Mouse (Mus musculus): ENCODE results near the gene Sox4. TPM values are rescaled to one million over a fixed set of nuclear protein-coding genes. Genes with fewer than 3 reads are reported as not detected.

Gene Sox4
- polyA plus RNA-seq, 1 experiment from 2014 or later = 1.7 TPM

- WGBS (ENCODE audit: insufficient replicate concordance) = 1% methylated on average over 17 of the region's 17 CpGs
- H3K9me3 ChIP-seq (replicated peaks; ENCODE audit: control insufficient read depth, low read length) = no peaks in the 10 kb centered on the region
- H3K4me3 ChIP-seq (ENCODE audit: low read depth, low read length) = peak overlapping the region; percentile 58
- no peaks in the 10 kb centered on the region for H3K36me3 ChIP-seq (ENCODE audit: control insufficient read depth, insufficient read depth)
- H3K27me3 ChIP-seq (ENCODE audit: control insufficient read depth, insufficient read depth, low read depth, low read length) = peaks cover 8% of the 10 kb centered on the region
- no peak overlapping the region for H3K27ac ChIP-seq (ENCODE audit: low read length)
- peak overlapping the region; percentile 62 for H3K9ac ChIP-seq (ENCODE audit: low read depth, low read length)
- peaks cover 15% of the 10 kb centered on the region for H3K4me1 ChIP-seq (ENCODE audit: control insufficient read depth, low read depth, low read length)
- H3K4me2 ChIP-seq (ENCODE audit: low read depth, low read length) = peak overlapping the region; percentile 92
- no peak for ATAC-seq (ENCODE audit: low read depth)
Observed at GRCm38 (mm10) chr13:28959068-28959440, 5.5 kb upstream of the Sox4 start.

- Histone ChIP-seq H3K4me2 (ENCODE audit: low read depth, low read length) (peak overlapping the region; percentile 92), H3K4me3 (ENCODE audit: low read depth, low read length) (peak overlapping the region; percentile 58), H3K27ac (ENCODE audit: low read length) (peak overlapping the region; percentile 71), H3K4me1 (ENCODE audit: control insufficient read depth, low read depth, low read length) (peaks cover 15% of the 10 kb centered on the region), H3K27me3 (ENCODE audit: control insufficient read depth, insufficient read depth, low read depth, low read length) (peaks cover 12% of the 10 kb centered on the region), H3K9ac (ENCODE audit: low read depth, low read length) (peak overlapping the region; percentile 62), H3K36me3 (ENCODE audit: control insufficient read depth, insufficient read depth) (no peaks in the 10 kb centered on the region), H3K9me3 (replicated peaks; ENCODE audit: control insufficient read depth, low read length) (no peaks in the 10 kb centered on the region)
- ATAC-seq (ENCODE audit: low read depth) = peak; percentile 45
- WGBS (ENCODE audit: insufficient replicate concordance) = 1% methylated on average over 54 of the region's 54 CpGs
Observed at GRCm38 (mm10) chr13:28958211-28959067, 4.9 kb upstream of the Sox4 start.

DNA sequence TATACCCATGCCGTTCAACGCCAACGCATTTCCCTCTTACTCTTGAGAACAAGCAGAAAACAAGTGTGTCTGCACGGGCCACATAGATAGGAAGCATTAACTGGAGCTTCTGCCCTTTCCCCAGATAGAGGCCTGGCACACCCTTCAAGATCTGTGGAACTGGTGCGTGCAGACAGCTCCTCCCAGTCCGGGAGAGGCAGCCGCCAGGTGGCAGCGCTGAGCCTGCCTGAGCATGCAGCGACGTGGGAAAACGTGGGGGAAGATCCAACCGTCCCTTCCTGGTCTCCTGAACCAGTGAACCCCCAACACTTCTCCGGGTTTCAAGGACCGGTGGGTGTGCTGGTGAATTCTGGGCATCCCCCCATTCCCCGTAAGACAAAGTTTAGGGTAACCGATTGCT lies 4.3 kb upstream of the Sox4 start:
- WGBS (ENCODE audit: insufficient replicate concordance) = 1% methylated on average over 16 of the region's 16 CpGs
- Histone ChIP-seq H3K9ac (ENCODE audit: low read depth, low read length) (peak overlapping the region; percentile 62), H3K36me3 (ENCODE audit: control insufficient read depth, insufficient read depth) (no peaks in the 10 kb centered on the region), H3K9me3 (replicated peaks; ENCODE audit: control insufficient read depth, low read length) (no peaks in the 10 kb centered on the region), H3K4me1 (ENCODE audit: control insufficient read depth, low read depth, low read length) (peaks cover 18% of the 10 kb centered on the region), H3K4me3 (ENCODE audit: low read depth, low read length) (peak overlapping the region; percentile 58), H3K27ac (ENCODE audit: low read length) (peak overlapping the region; percentile 71), H3K27me3 (ENCODE audit: control insufficient read depth, insufficient read depth, low read depth, low read length) (peaks cover 19% of the 10 kb centered on the region), H3K4me2 (ENCODE audit: low read depth, low read length) (peak overlapping the region; percentile 92)
- ATAC-seq (ENCODE audit: low read depth) = peak; percentile 72

DNA sequence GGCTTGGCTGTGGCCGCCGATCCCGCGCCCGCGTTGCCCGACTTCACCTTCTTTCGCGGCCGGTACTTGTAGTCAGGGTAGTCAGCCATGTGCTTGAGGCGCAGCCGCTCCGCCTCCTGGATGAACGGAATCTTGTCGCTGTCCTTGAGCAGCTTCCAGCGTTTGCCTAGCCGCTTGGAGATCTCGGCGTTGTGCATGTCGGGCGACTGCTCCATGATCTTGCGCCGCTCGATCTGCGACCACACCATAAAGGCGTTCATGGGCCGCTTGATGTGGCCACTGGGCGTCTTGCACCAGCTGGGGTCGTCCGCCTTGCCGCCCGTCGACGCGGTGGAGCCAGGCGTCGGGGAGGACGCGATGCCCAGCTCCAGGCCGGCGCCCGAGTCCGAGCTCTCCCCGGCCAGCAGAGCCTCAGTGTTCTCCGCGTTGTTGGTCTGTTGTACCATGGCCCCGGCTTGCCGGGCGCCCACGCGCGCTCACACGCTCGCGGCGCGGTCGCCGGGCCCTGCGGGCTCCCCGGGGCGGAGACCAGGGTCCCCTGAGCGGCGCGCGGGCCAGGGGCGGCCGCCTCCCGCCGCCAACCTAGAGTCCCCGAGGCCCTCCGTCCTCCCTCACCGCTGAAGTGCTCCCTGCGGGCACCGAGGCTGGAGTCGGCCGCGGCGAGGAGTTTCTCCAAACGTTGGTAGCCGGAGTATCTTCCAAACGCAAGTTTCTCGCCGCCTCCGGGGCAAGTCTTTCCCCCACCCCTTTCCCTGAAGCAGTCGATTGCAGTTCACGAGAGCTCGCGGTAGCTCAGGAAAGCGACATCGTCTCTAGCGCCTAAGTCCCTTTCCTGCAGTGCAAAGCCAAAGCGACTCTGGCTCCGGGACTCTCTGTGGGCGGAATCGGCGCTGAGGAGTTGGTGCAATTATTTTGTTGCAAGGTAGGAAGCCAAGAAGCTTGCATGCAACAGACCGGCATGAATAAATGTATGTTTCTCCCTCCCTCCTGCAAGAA lies 639 bp downstream of the Sox4 start:
- WGBS (ENCODE audit: insufficient replicate concordance) = under 1% methylated on average over 98 of the region's 98 CpGs
- H3K27me3 ChIP-seq (ENCODE audit: control insufficient read depth, insufficient read depth, low read depth, low read length) = peaks cover 43% of the 10 kb centered on the region
- H3K27ac ChIP-seq (ENCODE audit: low read length) = peak overlapping the region; percentile 74
- H3K9ac ChIP-seq (ENCODE audit: low read depth, low read length) = peak overlapping the region; percentile 57
- H3K4me2 ChIP-seq (ENCODE audit: low read depth, low read length) = peak overlapping the region; percentile 79
- H3K4me3 ChIP-seq (ENCODE audit: low read depth, low read length) = peak overlapping the region; percentile 62
- no peaks in the 10 kb centered on the region for H3K36me3 ChIP-seq (ENCODE audit: control insufficient read depth, insufficient read depth)
- peak; percentile 12 for ATAC-seq (ENCODE audit: low read depth)
- no peaks in the 10 kb centered on the region for H3K9me3 ChIP-seq (replicated peaks; ENCODE audit: control insufficient read depth, low read length)
- H3K4me1 ChIP-seq (ENCODE audit: control insufficient read depth, low read depth, low read length) = peaks cover 6% of the 10 kb centered on the region

- no peaks in the 10 kb centered on the region for H3K36me3 ChIP-seq (ENCODE audit: control insufficient read depth, insufficient read depth)
- H3K27me3 ChIP-seq (ENCODE audit: control insufficient read depth, insufficient read depth, low read depth, low read length) = peaks cover 43% of the 10 kb centered on the region
- peaks cover 6% of the 10 kb centered on the region for H3K4me1 ChIP-seq (ENCODE audit: control insufficient read depth, low read depth, low read length)
- no peaks in the 10 kb centered on the region for H3K9me3 ChIP-seq (replicated peaks; ENCODE audit: control insufficient read depth, low read length)
- peak overlapping the region; percentile 62 for H3K4me3 ChIP-seq (ENCODE audit: low read depth, low read length)
- H3K9ac ChIP-seq (ENCODE audit: low read depth, low read length) = peak overlapping the region; percentile 57
- peak overlapping the region; percentile 74; the same call in 1 of the 2 replicates for H3K27ac ChIP-seq (ENCODE audit: low read length)
- WGBS (ENCODE audit: insufficient replicate concordance) = under 1% methylated on average over 80 of the region's 92 CpGs
- no peak for ATAC-seq (ENCODE audit: low read depth)
- peak overlapping the region; percentile 79 for H3K4me2 ChIP-seq (ENCODE audit: low read depth, low read length)
Observed at GRCm38 (mm10) chr13:28951691-28952575, 1.6 kb downstream of the Sox4 start.

- Histone ChIP-seq H3K36me3 (ENCODE audit: control insufficient read depth, insufficient read depth) (no peaks in the 10 kb centered on the region), H3K9ac (ENCODE audit: low read depth, low read length) (no peak overlapping the region; the same call in 1 of the 2 replicates), H3K27me3 (ENCODE audit: control insufficient read depth, insufficient read depth, low read depth, low read length) (peaks cover 43% of the 10 kb centered on the region), H3K4me3 (ENCODE audit: low read depth, low read length) (peak overlapping the region; percentile 62), H3K4me2 (ENCODE audit: low read depth, low read length) (peak overlapping the region; percentile 79), H3K9me3 (replicated peaks; ENCODE audit: control insufficient read depth, low read length) (no peaks in the 10 kb centered on the region), H3K27ac (ENCODE audit: low read length) (peak overlapping the region; percentile 29; the same call in 1 of the 2 replicates), H3K4me1 (ENCODE audit: control insufficient read depth, low read depth, low read length) (peaks cover 6% of the 10 kb centered on the region)
- ATAC-seq (ENCODE audit: low read depth) = no peak
- under 1% methylated on average over 32 of the region's 32 CpGs for WGBS (ENCODE audit: insufficient replicate concordance)
Observed at GRCm38 (mm10) chr13:28950623-28951491, 2.7 kb downstream of the Sox4 start.

DNA sequence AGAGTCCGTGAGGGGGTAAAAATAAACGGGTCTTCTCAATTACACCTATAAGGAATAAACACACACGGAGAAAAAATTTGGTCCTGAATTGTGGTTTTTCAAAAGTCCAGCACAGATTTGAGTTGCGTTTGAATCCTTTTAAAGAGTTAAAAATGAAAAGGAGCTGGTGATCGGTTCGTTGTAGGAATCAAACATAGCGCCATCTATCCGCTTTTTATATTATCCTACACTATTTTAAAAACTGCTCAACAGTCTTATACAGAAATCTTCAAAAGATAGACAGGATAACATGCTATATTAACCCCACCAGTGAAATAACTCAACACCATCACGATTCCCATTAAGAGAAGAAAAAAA lies 3.3 kb downstream of the Sox4 start:
- no peak overlapping the region for H3K9ac ChIP-seq (ENCODE audit: low read depth, low read length)
- H3K4me2 ChIP-seq (ENCODE audit: low read depth, low read length) = peak overlapping the region; percentile 79
- no peaks in the 10 kb centered on the region for H3K9me3 ChIP-seq (replicated peaks; ENCODE audit: control insufficient read depth, low read length)
- peaks cover 6% of the 10 kb centered on the region for H3K4me1 ChIP-seq (ENCODE audit: control insufficient read depth, low read depth, low read length)
- peaks cover 43% of the 10 kb centered on the region for H3K27me3 ChIP-seq (ENCODE audit: control insufficient read depth, insufficient read depth, low read depth, low read length)
- ATAC-seq (ENCODE audit: low read depth) = no peak
- H3K4me3 ChIP-seq (ENCODE audit: low read depth, low read length) = peak overlapping the region; percentile 62
- no peaks in the 10 kb centered on the region for H3K36me3 ChIP-seq (ENCODE audit: control insufficient read depth, insufficient read depth)
- H3K27ac ChIP-seq (ENCODE audit: low read length) = no peak overlapping the region
- 1% methylated on average over 9 of the region's 9 CpGs for WGBS (ENCODE audit: insufficient replicate concordance)
